Mouse (Mus musculus) intestine, embryonic 14.5 days (tissue): ENCODE data around the gene Galns. TPM values are rescaled to one million over a fixed set of nuclear protein-coding genes. Genes with fewer than 3 reads are reported as not detected.
A peak's percentile ranks its signal among the peaks of the same experiment; 100 is the strongest.

Source experiments
- ATAC-seq: fragments of 200-750 bp; cut with Nextera tagmentation; replicated peaks from 2 replicates; pipeline ENCODE4 v1.8.0; 2017; ENCODE audit warnings: low read depth, moderate number of reproducible peaks, moderate TSS enrichment, moderate library complexity; ENCODE audit not compliant: low FRiP score, low TSS enrichment
- DNase-seq: peaks from one replicate; pipeline ENCODE4 v3.0.0-alpha.2; 2018; ENCODE audit warnings: low spot score
- H3K27ac ChIP-seq: fragments of 300-500 bp; sonication (generic); 2 replicates; pipeline ENCODE4 v1.5.1; 2014; ENCODE audit warnings: low read depth, mild to moderate bottlenecking, control low read depth
- H3K27me3 ChIP-seq: fragments of 300-500 bp; sonication (generic); replicated peaks from 2 replicates; pipeline ENCODE4 v1.6.1; 2014; ENCODE audit warnings: low read length, control low read depth; ENCODE audit not compliant: control insufficient read depth, insufficient read depth
- H3K36me3 ChIP-seq: fragments of 300-500 bp; sonication (generic); 2 replicates; pipeline ENCODE4 v1.6.1; 2014; ENCODE audit warnings: low read length, control low read depth; ENCODE audit not compliant: control insufficient read depth, insufficient read depth
- H3K4me1 ChIP-seq: fragments of 300-500 bp; sonication (generic); replicated peaks from 2 replicates; pipeline ENCODE4 v1.6.1; 2014; ENCODE audit warnings: low read length, control low read depth, mixed read lengths; ENCODE audit not compliant: control insufficient read depth, insufficient read depth
- H3K4me2 ChIP-seq: fragments of 300-500 bp; sonication (generic); 2 replicates; pipeline ENCODE4 v1.6.1; 2014; ENCODE audit warnings: low read length
- H3K4me3 ChIP-seq: fragments of 300-500 bp; sonication (generic); 2 replicates; pipeline ENCODE4 v1.5.1; 2014; ENCODE audit warnings: low read depth, low read length, control low read depth, mixed read lengths
- H3K9ac ChIP-seq: fragments of 300-500 bp; sonication (generic); 2 replicates; pipeline ENCODE4 v1.6.1; 2014; ENCODE audit warnings: mild to moderate bottlenecking, low read length
- H3K9me3 ChIP-seq: fragments of 300-500 bp; sonication (generic); 2 replicates; pipeline ENCODE4 v1.6.1; 2016; ENCODE audit warnings: low read length, control low read depth; ENCODE audit not compliant: control insufficient read depth
- WGBS: fragments of 180-500 bp; shearing (Covaris S2); extraction: QIAGEN DNeasy Blood & Tissue Kit; methylation state at CpG from one replicate; pipeline ENCODE4 v1.1.7; 2014; 5-methylcytosine and 5-hydroxymethylcytosine counted together
- polyA plus RNA-seq: library from polyadenylated mRNA; unstranded; fragments of >200 nt; fragmentation: Nextera tagmentation; extraction: Ambion mirVana; gene quantifications from 2 replicates; pipeline ENCODE4 v1.2.1, GENCODE M21; 2014

The Galns gene
- polyA plus RNA-seq, 1 experiment from 2014 or later = 12.2 TPM

DNA sequence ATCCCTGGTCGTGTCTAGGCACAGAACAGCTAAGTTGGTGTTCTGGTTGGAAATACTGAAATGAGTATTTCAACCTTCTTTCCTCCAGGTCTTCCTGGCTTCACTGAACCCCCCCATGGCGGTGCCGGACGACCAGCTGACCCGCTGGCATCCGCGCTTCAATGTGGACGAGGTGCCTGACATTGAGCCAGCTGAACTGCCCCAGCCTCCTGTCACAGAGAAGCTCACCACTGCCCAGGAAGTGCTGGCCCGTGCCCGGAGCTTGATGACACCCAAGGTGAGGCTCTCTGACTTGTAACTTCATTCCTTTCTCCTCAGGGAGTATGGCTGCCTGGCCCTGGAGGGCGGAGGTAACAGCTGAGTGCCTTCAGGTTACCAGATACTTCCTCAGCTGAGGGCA lies 40.1 kb downstream of the Galns start:
- no peaks in the 10 kb centered on the region for H3K9me3 ChIP-seq
- peaks cover 46% of the 10 kb centered on the region for H3K36me3 ChIP-seq
- DNase-seq (no peak), ATAC-seq (no peak)
- H3K9ac ChIP-seq = no peak overlapping the region
- H3K27me3 ChIP-seq = no peaks in the 10 kb centered on the region
- H3K27ac ChIP-seq = no peak overlapping the region
- no peak overlapping the region for H3K4me3 ChIP-seq
- 94% methylated on average over 11 of the region's 11 CpGs for WGBS
- H3K4me1 ChIP-seq = peaks cover 35% of the 10 kb centered on the region
- H3K4me2 ChIP-seq = no peak overlapping the region

DNA sequence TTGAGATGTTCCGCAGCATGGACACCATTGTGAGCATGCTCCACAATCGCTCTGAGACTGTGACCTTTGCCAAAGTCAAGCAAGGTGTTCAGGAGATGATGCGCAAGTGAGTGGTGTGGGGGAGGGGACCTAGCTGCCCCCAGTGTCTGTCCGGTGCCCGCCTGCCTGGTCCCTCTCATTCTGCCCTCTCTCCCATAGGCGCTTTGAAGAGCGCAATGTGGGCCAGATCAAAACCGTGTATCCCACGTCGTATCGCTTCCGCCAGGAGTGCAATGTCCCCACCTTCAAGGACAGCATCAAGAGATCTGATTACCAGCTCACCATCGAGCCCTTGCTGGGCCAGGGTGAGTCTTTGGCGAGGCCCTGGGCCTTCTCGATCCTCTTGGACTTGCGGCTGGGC lies 41.3 kb downstream of the Galns start:
- H3K4me3 ChIP-seq = no peak overlapping the region
- ATAC-seq = no peak
- no peak overlapping the region for H3K27ac ChIP-seq
- no peak overlapping the region for H3K4me2 ChIP-seq
- no peak overlapping the region for H3K9ac ChIP-seq
- no peaks in the 10 kb centered on the region for H3K9me3 ChIP-seq
- DNase-seq = no peak
- 97% methylated on average over 16 of the region's 16 CpGs for WGBS
- no peaks in the 10 kb centered on the region for H3K27me3 ChIP-seq
- peaks cover 46% of the 10 kb centered on the region for H3K36me3 ChIP-seq
- peaks cover 23% of the 10 kb centered on the region for H3K4me1 ChIP-seq

DNA sequence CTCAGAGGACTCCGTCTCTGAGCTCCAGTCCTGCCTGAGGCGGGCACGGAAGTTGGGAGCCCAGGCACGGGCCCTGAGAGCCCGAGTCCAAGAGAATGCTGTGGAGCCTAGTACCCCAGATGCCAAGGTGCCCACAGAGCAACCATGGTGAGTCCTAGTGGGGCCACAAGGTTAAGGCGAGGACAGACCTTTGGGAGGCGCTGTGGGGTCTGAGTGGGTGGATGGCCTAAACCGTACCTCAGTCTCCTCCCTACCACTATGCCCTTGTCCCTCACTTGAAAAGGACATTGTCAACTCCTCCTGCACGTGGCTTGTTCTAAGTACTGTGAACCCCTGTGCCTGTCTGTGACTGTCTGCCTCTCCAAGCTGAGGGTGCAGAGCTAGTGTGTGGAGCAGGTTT lies 41.9 kb downstream of the Galns start:
- H3K4me3 ChIP-seq = peak overlapping the region; percentile 97
- H3K36me3 ChIP-seq = peaks cover 46% of the 10 kb centered on the region
- H3K9ac ChIP-seq = peak overlapping the region; percentile 97
- ATAC-seq = no peak
- peak overlapping the region; percentile 87 for H3K4me2 ChIP-seq
- no peaks in the 10 kb centered on the region for H3K9me3 ChIP-seq
- H3K27me3 ChIP-seq = no peaks in the 10 kb centered on the region
- H3K4me1 ChIP-seq = peaks cover 18% of the 10 kb centered on the region
- no peak overlapping the region for H3K27ac ChIP-seq
- 62% methylated on average over 9 of the region's 9 CpGs for WGBS
- DNase-seq = no peak

DNA sequence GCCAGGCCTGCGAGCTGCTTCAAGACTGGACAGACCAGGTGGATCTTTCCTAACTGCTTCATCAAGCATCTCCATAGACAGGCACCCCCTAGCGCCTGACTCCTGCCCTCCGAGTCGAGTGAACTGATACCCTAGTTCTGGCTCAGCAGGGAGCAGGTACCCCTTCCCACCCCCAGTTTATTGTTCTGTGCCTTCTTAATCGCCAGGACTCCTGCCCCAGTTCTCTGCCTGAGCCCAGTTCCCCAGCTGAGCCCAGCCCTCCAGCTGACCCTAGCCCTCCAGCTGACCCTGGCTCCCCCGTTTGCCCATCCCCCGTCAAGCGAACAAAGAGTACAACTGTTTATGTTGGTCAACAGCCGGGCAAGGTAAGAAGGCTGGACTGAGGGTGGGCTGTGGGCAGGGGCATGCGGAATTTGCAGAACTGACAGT lies 42.4 kb downstream of the Galns start:
- no peak for DNase-seq
- no peaks in the 10 kb centered on the region for H3K27me3 ChIP-seq
- no peak overlapping the region for H3K27ac ChIP-seq
- H3K4me1 ChIP-seq = peaks cover 18% of the 10 kb centered on the region
- 7% methylated on average over 10 of the region's 10 CpGs for WGBS
- ATAC-seq = 0 out of 2 replicates have a peak, but pooled peaks have one; percentile 10
- H3K36me3 ChIP-seq = peaks cover 46% of the 10 kb centered on the region
- peak overlapping the region; percentile 97 for H3K9ac ChIP-seq
- no peaks in the 10 kb centered on the region for H3K9me3 ChIP-seq
- H3K4me3 ChIP-seq = peak overlapping the region; percentile 97
- H3K4me2 ChIP-seq = peak overlapping the region; percentile 87

DNA sequence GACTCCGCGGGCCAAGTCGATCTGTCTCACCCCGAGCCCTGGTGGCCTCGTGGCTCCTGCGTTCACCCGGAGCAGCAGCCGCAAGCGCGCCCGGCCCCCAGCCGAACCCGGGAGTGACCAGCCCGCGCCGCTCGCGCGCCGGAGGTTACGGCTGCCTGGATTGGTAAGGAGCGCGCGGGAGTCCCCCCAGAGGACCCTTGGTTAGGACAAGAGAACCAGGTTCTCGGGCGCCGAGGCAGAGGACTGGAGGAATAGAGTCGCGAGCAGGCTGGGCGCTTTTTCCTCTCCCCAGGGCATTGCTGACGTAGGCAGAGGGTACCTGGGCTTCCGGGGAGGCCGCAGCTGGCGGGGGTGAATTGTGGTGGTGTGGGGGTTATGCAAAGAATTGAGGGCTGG lies 43.2 kb downstream of the Galns start:
- no peaks in the 10 kb centered on the region for H3K9me3 ChIP-seq
- H3K27ac ChIP-seq = peak overlapping the region; percentile 88
- H3K9ac ChIP-seq = peak overlapping the region; percentile 97
- peak overlapping the region; percentile 87 for H3K4me2 ChIP-seq
- peak overlapping the region; percentile 97 for H3K4me3 ChIP-seq
- H3K36me3 ChIP-seq = peaks cover 39% of the 10 kb centered on the region
- DNase-seq = no peak
- no peak; the same call in 1 of the 2 replicates for ATAC-seq
- no peaks in the 10 kb centered on the region for H3K27me3 ChIP-seq
- WGBS = under 1% methylated on average over 34 of the region's 34 CpGs
- peaks cover 18% of the 10 kb centered on the region for H3K4me1 ChIP-seq

DNA sequence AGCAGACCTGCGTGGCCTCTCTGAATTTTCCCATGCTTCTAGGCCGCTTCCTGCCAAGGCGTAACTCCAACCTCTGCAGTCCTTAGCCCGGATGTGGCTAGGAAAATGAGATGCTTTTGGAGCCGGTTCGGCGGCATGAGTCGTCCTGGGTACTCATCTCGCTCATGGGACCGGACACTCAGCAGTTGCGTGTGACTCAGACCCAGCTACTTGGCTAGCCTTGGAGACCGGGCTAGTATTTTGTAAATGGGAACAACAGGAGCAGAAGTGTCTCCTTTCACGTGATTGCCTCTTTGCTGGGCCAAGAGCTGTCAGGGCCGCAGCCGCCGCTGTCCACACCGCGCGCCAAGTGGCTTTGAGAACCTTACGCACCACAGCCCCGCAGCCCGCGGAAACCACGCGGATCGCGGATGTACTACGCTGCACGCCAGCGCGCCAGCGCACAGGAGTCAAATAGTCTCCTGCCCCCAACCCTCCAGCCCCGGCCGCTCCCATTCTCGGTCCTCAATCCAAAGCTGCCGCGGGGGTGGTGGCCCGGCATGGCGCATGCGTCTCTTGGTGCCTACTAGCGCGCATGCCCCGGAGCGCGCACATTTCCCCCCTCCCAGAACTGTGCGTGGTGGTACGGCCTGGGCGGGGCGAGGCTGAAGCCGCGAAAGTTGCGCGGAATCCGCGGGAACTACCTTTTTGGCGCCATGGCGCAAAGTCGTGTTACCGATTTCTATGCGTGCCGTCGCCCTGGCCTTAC lies 43.7 kb downstream of the Galns start, which contains the start of gene Cdt1:
TSS of gene Cdt1 (plus strand) at position 655 of the 748 bp plus-strand sequence.
- H3K4me2 ChIP-seq = peak within 1 kb of the TSS; percentile 87
- under 1% methylated on average over 62 of the region's 62 CpGs for WGBS
- H3K4me1 ChIP-seq = peaks cover 18% of the 10 kb centered on the region
- DNase-seq (peak; percentile 97), ATAC-seq (peak; percentile 94)
- H3K27ac ChIP-seq = peak within 1 kb of the TSS; percentile 88
- no peaks in the 10 kb centered on the region for H3K27me3 ChIP-seq
- H3K9me3 ChIP-seq = no peaks in the 10 kb centered on the region
- H3K9ac ChIP-seq = peak within 1 kb of the TSS; percentile 97
- H3K36me3 ChIP-seq = peaks cover 33% of the 10 kb centered on the region
- peak within 1 kb of the TSS; percentile 97 for H3K4me3 ChIP-seq

DNA sequence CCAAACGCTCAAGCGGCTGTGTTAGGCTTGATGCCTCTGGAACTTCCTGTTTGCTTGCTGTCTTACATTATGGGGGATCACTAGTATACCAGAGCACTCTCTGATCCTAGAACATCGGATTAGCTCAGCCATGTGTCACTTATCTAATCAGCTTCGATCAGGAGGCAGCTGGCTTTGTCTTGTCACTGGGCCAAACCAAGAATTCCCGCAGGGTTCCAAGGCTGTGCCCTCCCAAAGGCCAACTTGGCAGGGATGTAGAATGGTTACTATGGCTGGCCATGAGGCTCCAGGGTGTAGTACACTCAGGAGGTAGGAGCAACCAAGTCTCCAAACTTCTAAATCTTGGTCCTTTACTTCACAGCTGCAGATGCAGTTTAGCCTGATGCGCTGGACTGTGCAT lies 44.5 kb downstream of the Galns start:
- Histone ChIP-seq H3K27me3 (no peaks in the 10 kb centered on the region), H3K36me3 (peaks cover 26% of the 10 kb centered on the region), H3K27ac (peak overlapping the region; percentile 88), H3K4me3 (peak overlapping the region; percentile 97), H3K4me2 (peak overlapping the region; percentile 87), H3K9me3 (no peaks in the 10 kb centered on the region), H3K9ac (peak overlapping the region; percentile 97), H3K4me1 (peaks cover 18% of the 10 kb centered on the region)
- DNase-seq (no peak), ATAC-seq (no peak)
- WGBS = 40% methylated on average over 6 of the region's 6 CpGs

DNA sequence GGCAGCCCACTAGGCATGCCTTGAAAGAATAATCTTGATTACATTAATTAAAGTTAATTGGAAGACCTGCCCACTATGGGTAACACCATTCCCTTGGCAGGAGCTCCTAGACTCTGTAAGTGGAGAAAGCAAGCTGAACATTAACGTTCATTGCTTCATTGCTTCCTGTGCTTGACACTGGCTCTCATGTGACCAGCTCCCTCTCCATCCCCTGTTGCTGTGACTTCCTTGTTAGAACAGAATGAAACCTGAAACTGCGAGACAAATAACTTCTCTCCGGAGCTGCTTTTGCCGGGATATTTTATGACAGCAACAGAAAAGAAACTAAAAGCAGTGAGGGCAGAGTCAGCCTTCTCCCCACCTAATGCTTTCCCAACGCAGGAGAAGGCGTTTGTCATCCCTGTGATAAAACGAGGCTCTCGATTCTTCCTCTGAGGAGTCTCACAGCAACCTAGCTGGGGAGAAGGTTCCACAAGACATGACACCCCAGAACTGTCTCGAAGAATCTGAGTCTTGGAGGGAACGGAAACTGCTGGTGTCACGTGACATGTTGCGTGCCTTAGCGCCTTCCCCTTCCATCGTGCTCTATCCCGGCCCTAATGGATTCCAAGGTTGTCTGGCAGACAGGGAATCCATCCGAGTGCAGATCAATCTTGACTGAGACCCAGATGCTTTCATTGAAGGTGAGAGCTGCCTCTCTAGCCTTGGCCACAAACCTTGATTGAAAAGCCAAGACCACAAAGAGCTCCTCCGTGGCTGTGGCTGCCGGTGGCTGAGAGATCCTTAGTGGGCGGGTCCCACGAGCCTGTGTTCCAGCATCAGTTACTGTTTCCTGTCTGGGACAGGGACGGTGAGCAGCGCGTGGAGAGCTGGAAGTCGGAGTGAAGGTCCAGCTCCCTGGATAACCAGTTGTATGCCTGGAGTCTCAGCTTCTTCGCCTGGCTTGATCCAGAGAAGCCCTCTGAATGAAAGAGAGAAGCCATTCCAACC lies 46.6 kb downstream of the Galns start:
- DNase-seq = no peak
- peak overlapping the region; percentile 11; the same call in 1 of the 2 replicates for H3K27ac ChIP-seq
- H3K4me1 ChIP-seq = peaks cover 18% of the 10 kb centered on the region
- no peaks in the 10 kb centered on the region for H3K27me3 ChIP-seq
- WGBS = 76% methylated on average over 25 of the region's 25 CpGs
- peaks cover 5% of the 10 kb centered on the region; the same call in 1 of the 2 replicates for H3K36me3 ChIP-seq
- no peak overlapping the region for H3K4me2 ChIP-seq
- H3K4me3 ChIP-seq = no peak overlapping the region
- H3K9me3 ChIP-seq = no peaks in the 10 kb centered on the region
- ATAC-seq = no peak
- no peak overlapping the region for H3K9ac ChIP-seq
